50 mouse cellular contexts compared by ENCODE assay signal in genomic region chr16:24022605-24023004, GRCm38 (mm10). TPM values are rescaled to one million over a fixed set of nuclear protein-coding genes. Genes with fewer than 3 reads are reported as not detected.
"Had no signal": no experiment of that assay in that cellular context is flagged by ENCODE, and none has a peak within 500 bp of the region (broad histone marks: within the 10 kb centered on the region; RNA-seq: fewer than 3 reads in every experiment).

No protein-coding gene starts in this region.

- H3K4me3 ChIP-seq: heart, embryonic 10.5 days; heart, embryonic 12.5 days; heart, embryonic 13.5 days; heart, embryonic 15.5 days; hindbrain, embryonic 10.5 days; hindbrain, embryonic 12.5 days; hindbrain, embryonic 13.5 days; hindbrain, embryonic 15.5 days; intestine, embryonic 15.5 days; layer of hippocampus, adult 2 months; left cerebral cortex, adult 2 months had no signal

- H3K27ac ChIP-seq: heart, embryonic 10.5 days; heart, embryonic 13.5 days; heart, embryonic 15.5 days; hindbrain, embryonic 10.5 days; hindbrain, embryonic 12.5 days; hindbrain, embryonic 13.5 days; hindbrain, embryonic 14.5 days; hindbrain, embryonic 15.5 days; hindbrain, postnatal 0 days; intestine, embryonic 15.5 days; kidney, postnatal 0 days; layer of hippocampus, adult 2 months; left cerebral cortex, adult 2 months had no signal

- H3K9ac ChIP-seq: heart, embryonic 12.5 days; heart, embryonic 13.5 days; heart, embryonic 15.5 days; hindbrain, embryonic 12.5 days; hindbrain, embryonic 13.5 days; hindbrain, embryonic 14.5 days; hindbrain, embryonic 15.5 days; intestine, embryonic 15.5 days had no signal

- H3K27me3 ChIP-seq: heart, embryonic 12.5 days; heart, embryonic 15.5 days; hindbrain, embryonic 12.5 days; hindbrain, embryonic 13.5 days; hindbrain, embryonic 15.5 days; intestine, embryonic 15.5 days had no signal

- H3K4me1 ChIP-seq: heart, embryonic 13.5 days; heart, embryonic 15.5 days; hindbrain, embryonic 10.5 days; hindbrain, embryonic 12.5 days; hindbrain, embryonic 13.5 days; hindbrain, embryonic 15.5 days; intestine, embryonic 15.5 days had no signal

- H3K4me2 ChIP-seq: heart, embryonic 11.5 days; heart, embryonic 12.5 days; heart, embryonic 13.5 days; heart, embryonic 15.5 days; hindbrain, embryonic 12.5 days; hindbrain, embryonic 13.5 days; hindbrain, embryonic 14.5 days; hindbrain, embryonic 15.5 days; intestine, embryonic 15.5 days had no signal

- H3K36me3 ChIP-seq: heart, embryonic 10.5 days; heart, embryonic 12.5 days; heart, embryonic 13.5 days; heart, embryonic 15.5 days; hindbrain, embryonic 10.5 days; hindbrain, embryonic 12.5 days; hindbrain, embryonic 13.5 days; hindbrain, embryonic 15.5 days; intestine, embryonic 15.5 days had no signal

- H3K9me3 ChIP-seq: heart, embryonic 10.5 days; heart, embryonic 12.5 days; heart, embryonic 13.5 days; heart, embryonic 15.5 days; hindbrain, embryonic 10.5 days; hindbrain, embryonic 12.5 days; hindbrain, embryonic 13.5 days; hindbrain, embryonic 15.5 days; intestine, embryonic 15.5 days had no signal

- ATAC-seq: hindbrain, embryonic 16.5 days; hindbrain, postnatal 0 days; inflammation-experienced regulatory T-cells, adult 6 months; intestine, embryonic 15.5 days; intestine, embryonic 16.5 days; intestine, postnatal 0 days had no signal

- DNase-seq: heart, postnatal 10 days; heart, postnatal 14 days; heart, postnatal 36 days; heart, postnatal 4 days; kidney, adult 11 months; kidney, adult 18-20 months; kidney, adult 2 months; kidney, adult 8-10 months; kidney, postnatal 10 days; kidney, postnatal 14 days; kidney, postnatal 25 days; kidney, postnatal 36 days; kidney, postnatal 4 days; layer of hippocampus, adult 9-11 months; layer of hippocampus, postnatal 36 days had no signal

RNA-seq across cellular contexts. Expression of gene Gm37419, which starts 34.3 kb away (rescaled TPM):
- total RNA-seq: heart, postnatal 10 days; heart, postnatal 14 days; heart, postnatal 25 days; heart, postnatal 36 days; heart, postnatal 4 days; hematopoietic stem cell, adult 5-6 weeks; hindbrain, postnatal 0 days; layer of hippocampus, adult 18-20 months; layer of hippocampus, adult 2 months; layer of hippocampus, adult 8-10 months; layer of hippocampus, postnatal 10 days; layer of hippocampus, postnatal 14 days; layer of hippocampus, postnatal 25 days; layer of hippocampus, postnatal 36 days; left cerebral cortex, adult 18-20 months; left cerebral cortex, adult 2 months had no signal
- polyA plus RNA-seq: heart, embryonic 10.5 days; heart, embryonic 11.5 days; heart, embryonic 12.5 days; heart, embryonic 13.5 days; heart, embryonic 14.5 days; heart, embryonic 15.5 days; heart, embryonic 16.5 days; heart, postnatal 0 days; hindbrain, embryonic 10.5 days; hindbrain, embryonic 11.5 days; hindbrain, embryonic 12.5 days; hindbrain, embryonic 13.5 days; hindbrain, embryonic 14.5 days; hindbrain, embryonic 15.5 days; hindbrain, embryonic 16.5 days; hindbrain, postnatal 0 days; inflammation-experienced regulatory T-cells, adult 6 months; intestine, embryonic 14.5 days; intestine, embryonic 15.5 days; intestine, embryonic 16.5 days; intestine, postnatal 0 days; kidney, adult 2 months; kidney, embryonic 14.5 days; kidney, embryonic 16.5 days; kidney, postnatal 0 days; large intestine, adult 2 months had no signal
